Mouse (Mus musculus): ENCODE results near the gene Alox12e. TPM values are rescaled to one million over a fixed set of nuclear protein-coding genes. Genes with fewer than 3 reads are reported as not detected.
A peak's percentile ranks its signal among the peaks of the same experiment; 100 is the strongest.

The Alox12e gene
- total and polyA plus RNA-seq, 2 experiments, result not detected

GRCm38 (mm10) chr11:70285686-70286085, 36.7 kb downstream of the Alox12e start:
- TF ChIP-seq POLR2A (IDR thresholded peaks at IDR 0.05; ENCODE audit: extremely low read depth, insufficient read depth, low read length) (no peak), CTCF (IDR thresholded peaks at IDR 0.05; ENCODE audit: low read depth, low read length) (no peak)
- H3K27me3 ChIP-seq (ENCODE audit: control insufficient read depth, insufficient read depth, low read length), result no peaks in the 10 kb centered on the region
- no peaks in the 10 kb centered on the region for H3K4me1 ChIP-seq (ENCODE audit: control insufficient read depth, insufficient read depth, low read length)
- DNase-seq (ENCODE audit: extremely low read depth, low read depth, low spot score), result no peak
- WGBS, result 81% methylated on average over 5 of the region's 5 CpGs
- H3K4me3 ChIP-seq (ENCODE audit: insufficient read depth, low read depth, low read length), result no peak overlapping the region
- H3K27ac ChIP-seq (replicated peaks; ENCODE audit: insufficient read depth, low read depth, low read length), result no peak overlapping the region
- no peaks in the 10 kb centered on the region for H3K36me3 ChIP-seq (ENCODE audit: control insufficient read depth, insufficient read depth, low read length)
- no peak overlapping the region for H3K9ac ChIP-seq (ENCODE audit: low read depth, low read length)
- H3K79me2 ChIP-seq (ENCODE audit: control insufficient read depth, insufficient read depth, low read length), result no peaks in the 10 kb centered on the region

- 38% methylated on average over 3 of the region's 3 CpGs for WGBS
- TF ChIP-seq POLR2A (IDR thresholded peaks at IDR 0.05; ENCODE audit: extremely low read depth, insufficient read depth, low read length) (no peak), CTCF (IDR thresholded peaks at IDR 0.05; ENCODE audit: low read depth, low read length) (no peak)
- H3K4me3 ChIP-seq (ENCODE audit: insufficient read depth, low read depth, low read length), result no peak overlapping the region
- DNase-seq (ENCODE audit: extremely low read depth, low read depth, low spot score), result peak; percentile 89
- H3K4me1 ChIP-seq (ENCODE audit: control insufficient read depth, insufficient read depth, low read length), result no peaks in the 10 kb centered on the region
- H3K27me3 ChIP-seq (ENCODE audit: control insufficient read depth, insufficient read depth, low read length), result no peaks in the 10 kb centered on the region
- no peak overlapping the region for H3K9ac ChIP-seq (ENCODE audit: low read depth, low read length)
- H3K36me3 ChIP-seq (ENCODE audit: control insufficient read depth, insufficient read depth, low read length), result no peaks in the 10 kb centered on the region
- no peak overlapping the region for H3K27ac ChIP-seq (replicated peaks; ENCODE audit: insufficient read depth, low read depth, low read length)
- no peaks in the 10 kb centered on the region for H3K79me2 ChIP-seq (ENCODE audit: control insufficient read depth, insufficient read depth, low read length)
Measured at GRCm38 (mm10) chr11:70284757-70285156, 37.7 kb downstream of the Alox12e start.

- TF ChIP-seq CTCF (IDR thresholded peaks at IDR 0.05; ENCODE audit: low read depth, low read length), result no peak
- TF ChIP-seq POLR2A (IDR thresholded peaks at IDR 0.05; ENCODE audit: extremely low read depth, insufficient read depth, low read length), result no peak
Measured at GRCm38 (mm10) chr11:70283666-70284065, 38.8 kb downstream of the Alox12e start.

GRCm38 (mm10) chr11:70280441-70280840, 42.0 kb downstream of the Alox12e start:
- no peaks in the 10 kb centered on the region for H3K36me3 ChIP-seq (ENCODE audit: control insufficient read depth, insufficient read depth, low read length)
- no peaks in the 10 kb centered on the region for H3K79me2 ChIP-seq (ENCODE audit: control insufficient read depth, insufficient read depth, low read length)
- no peaks in the 10 kb centered on the region for H3K27me3 ChIP-seq (ENCODE audit: control insufficient read depth, insufficient read depth, low read length)
- 68% methylated on average over 3 of the region's 3 CpGs for WGBS
- peak; percentile 14 for DNase-seq (ENCODE audit: extremely low read depth, low read depth, low spot score)
- H3K27ac ChIP-seq (replicated peaks; ENCODE audit: insufficient read depth, low read depth, low read length), result no peak overlapping the region
- H3K4me1 ChIP-seq (ENCODE audit: control insufficient read depth, insufficient read depth, low read length), result no peaks in the 10 kb centered on the region
- H3K4me3 ChIP-seq (ENCODE audit: insufficient read depth, low read depth, low read length), result no peak overlapping the region
- no peak for TF ChIP-seq POLR2A (IDR thresholded peaks at IDR 0.05; ENCODE audit: extremely low read depth, insufficient read depth, low read length)
- no peak for TF ChIP-seq CTCF (IDR thresholded peaks at IDR 0.05; ENCODE audit: low read depth, low read length)
- no peak overlapping the region for H3K9ac ChIP-seq (ENCODE audit: low read depth, low read length)

More at GRCm38 (mm10) chr11:70283666-70284065, 38.8 kb downstream of the Alox12e start:
- Histone ChIP-seq H3K4me1 (ENCODE audit: control insufficient read depth, insufficient read depth, low read length) (no peaks in the 10 kb centered on the region), H3K27ac (replicated peaks; ENCODE audit: insufficient read depth, low read depth, low read length) (no peak overlapping the region), H3K79me2 (ENCODE audit: control insufficient read depth, insufficient read depth, low read length) (no peaks in the 10 kb centered on the region), H3K9ac (ENCODE audit: low read depth, low read length) (no peak overlapping the region), H3K36me3 (ENCODE audit: control insufficient read depth, insufficient read depth, low read length) (no peaks in the 10 kb centered on the region), H3K27me3 (ENCODE audit: control insufficient read depth, insufficient read depth, low read length) (no peaks in the 10 kb centered on the region), H3K4me3 (ENCODE audit: insufficient read depth, low read depth, low read length) (no peak overlapping the region)
- 49% methylated on average over 4 of the region's 4 CpGs for WGBS
- DNase-seq (ENCODE audit: extremely low read depth, low read depth, low spot score), result peak; percentile 23

- no peaks in the 10 kb centered on the region for H3K79me2 ChIP-seq (ENCODE audit: control insufficient read depth, insufficient read depth, low read length)
- no peaks in the 10 kb centered on the region for H3K4me1 ChIP-seq (ENCODE audit: control insufficient read depth, insufficient read depth, low read length)
- H3K36me3 ChIP-seq (ENCODE audit: control insufficient read depth, insufficient read depth, low read length), result no peaks in the 10 kb centered on the region
- H3K27me3 ChIP-seq (ENCODE audit: control insufficient read depth, insufficient read depth, low read length), result no peaks in the 10 kb centered on the region
- H3K4me3 ChIP-seq (ENCODE audit: insufficient read depth, low read depth, low read length), result no peak overlapping the region
- no peak overlapping the region for H3K27ac ChIP-seq (replicated peaks; ENCODE audit: insufficient read depth, low read depth, low read length)
- no peak for DNase-seq (ENCODE audit: extremely low read depth, low read depth, low spot score)
- WGBS, result 95% methylated on average over 3 of the region's 3 CpGs
- TF ChIP-seq CTCF (IDR thresholded peaks at IDR 0.05; ENCODE audit: low read depth, low read length), result no peak
- TF ChIP-seq POLR2A (IDR thresholded peaks at IDR 0.05; ENCODE audit: extremely low read depth, insufficient read depth, low read length), result no peak
- H3K9ac ChIP-seq (ENCODE audit: low read depth, low read length), result no peak overlapping the region
Measured at GRCm38 (mm10) chr11:70278961-70279360, 43.5 kb downstream of the Alox12e start.

GRCm38 (mm10) chr11:70271641-70272040, 50.8 kb downstream of the Alox12e start:
- WGBS, result 74% methylated on average over 7 of the region's 7 CpGs
- H3K27me3 ChIP-seq (ENCODE audit: control insufficient read depth, insufficient read depth, low read length), result no peaks in the 10 kb centered on the region
- TF ChIP-seq POLR2A (IDR thresholded peaks at IDR 0.05; ENCODE audit: extremely low read depth, insufficient read depth, low read length) (no peak), CTCF (IDR thresholded peaks at IDR 0.05; ENCODE audit: low read depth, low read length) (no peak)
- no peak overlapping the region for H3K27ac ChIP-seq (replicated peaks; ENCODE audit: insufficient read depth, low read depth, low read length)
- no peaks in the 10 kb centered on the region for H3K4me1 ChIP-seq (ENCODE audit: control insufficient read depth, insufficient read depth, low read length)
- H3K79me2 ChIP-seq (ENCODE audit: control insufficient read depth, insufficient read depth, low read length), result no peaks in the 10 kb centered on the region
- no peak overlapping the region for H3K4me3 ChIP-seq (ENCODE audit: insufficient read depth, low read depth, low read length)
- no peaks in the 10 kb centered on the region for H3K36me3 ChIP-seq (ENCODE audit: control insufficient read depth, insufficient read depth, low read length)
- DNase-seq (ENCODE audit: extremely low read depth, low read depth, low spot score), result no peak
- H3K9ac ChIP-seq (ENCODE audit: low read depth, low read length), result no peak overlapping the region

Data from liver, adult 2 months (tissue).